Mouse (Mus musculus) myocyte (in vitro differentiated cells): ENCODE data around the gene Exoc3l. TPM values are rescaled to one million over a fixed set of nuclear protein-coding genes. Genes with fewer than 3 reads are reported as not detected.
A peak's percentile ranks its signal among the peaks of the same experiment; 100 is the strongest.

Experiments
- H3K27me3 ChIP-seq: one replicate; pipeline ENCODE4 v1.6.1; 2011; ENCODE audit not compliant: control insufficient read depth, insufficient read depth, insufficient read length
- H3K36me3 ChIP-seq: one replicate; pipeline ENCODE4 v1.6.1; 2011; ENCODE audit not compliant: control insufficient read depth, insufficient read depth
- H3K4me2 ChIP-seq: one replicate; pipeline ENCODE4 v1.6.1; 2011; ENCODE audit warnings: low read depth, control low read depth
- H3K4me3 ChIP-seq: one replicate; pipeline ENCODE4 v1.5.1; 2011; ENCODE audit warnings: mild to moderate bottlenecking, control low read depth, moderate library complexity
- H3K79me2 ChIP-seq: one replicate; pipeline ENCODE4 v1.6.1; 2011; ENCODE audit not compliant: control insufficient read depth, insufficient read depth
- H3ac ChIP-seq: one replicate; pipeline ENCODE4 v1.6.1; 2011; ENCODE audit not compliant: control insufficient read depth, insufficient read length
- CEBPB ChIP-seq: IDR thresholded peaks from 2 replicates; pipeline ENCODE4 v1.6.1; 2011; ENCODE audit warnings: mild to moderate bottlenecking, moderate library complexity; ENCODE audit not compliant: poor library complexity, insufficient read depth, severe bottlenecking
- E2F4 ChIP-seq: IDR thresholded peaks from one replicate; pipeline ENCODE4 v1.6.1; 2011; ENCODE audit warnings: mild to moderate bottlenecking, control low read depth, moderate library complexity; ENCODE audit not compliant: insufficient read depth
- MAX ChIP-seq: IDR thresholded peaks from one replicate; pipeline ENCODE4 v1.6.1; 2011; ENCODE audit warnings: low read depth, mild to moderate bottlenecking, control low read depth
- MYOD1 ChIP-seq, 3 experiments: IDR thresholded peaks; one replicate each; pipeline ENCODE4 v1.6.1; 2011; ENCODE audit warnings: control low read depth in 2 of 3, low read depth in 2 of 3, mild to moderate bottlenecking in 2 of 3, moderate library complexity in 1 of 3; ENCODE audit not compliant: insufficient read length in 2 of 3, control insufficient read depth in 1 of 3
- MYOG ChIP-seq, 3 experiments: IDR thresholded peaks; one replicate each; pipeline ENCODE4 v1.6.1; 2011; ENCODE audit warnings: control low read depth in 2 of 3, low read depth in 2 of 3, mild to moderate bottlenecking in 2 of 3; ENCODE audit not compliant: insufficient read length in 2 of 3, control insufficient read depth in 1 of 3, insufficient read depth in 1 of 3
- POLR2A ChIP-seq: IDR thresholded peaks from one replicate; pipeline ENCODE4 v1.6.1; 2011; ENCODE audit warnings: low read depth, mild to moderate bottlenecking, control low read depth, moderate library complexity; ENCODE audit not compliant: insufficient read length
- POLR2AphosphoS2 ChIP-seq: IDR thresholded peaks from one replicate; pipeline ENCODE4 v1.6.1; 2011; ENCODE audit warnings: low read depth, control low read depth; ENCODE audit not compliant: insufficient read length
- REST ChIP-seq: IDR thresholded peaks from one replicate; pipeline ENCODE4 v1.6.1; 2011; ENCODE audit warnings: mild to moderate bottlenecking, control low read depth, moderate library complexity; ENCODE audit not compliant: insufficient read depth, insufficient read length
- SRF ChIP-seq: IDR thresholded peaks from one replicate; pipeline ENCODE4 v1.6.1; 2011; ENCODE audit warnings: low read depth; ENCODE audit not compliant: control insufficient read depth, insufficient read length
- TCF12 ChIP-seq: IDR thresholded peaks from one replicate; pipeline ENCODE4 v1.6.1; 2011; ENCODE audit warnings: mild to moderate bottlenecking, control low read depth; ENCODE audit not compliant: poor library complexity, insufficient read depth, severe bottlenecking
- TCF3 ChIP-seq: IDR thresholded peaks from one replicate; pipeline ENCODE4 v1.6.1; 2011; ENCODE audit warnings: low read depth, control low read depth; ENCODE audit not compliant: insufficient read length
- USF1 ChIP-seq: IDR thresholded peaks from one replicate; pipeline ENCODE4 v1.6.1; 2011; ENCODE audit warnings: low read depth, mild to moderate bottlenecking, control low read depth, moderate library complexity
- polyA plus RNA-seq: library from polyadenylated mRNA; unstranded; fragments of >200 nt; fragmentation: generic; extraction: Trizol; gene quantifications from one replicate; pipeline ENCODE4 v1.2.1, GENCODE M21; 2012; ENCODE audit warnings: missing spikeins

Gene Exoc3l
- polyA plus RNA-seq, 1 experiment: 23.4 TPM

DNA sequence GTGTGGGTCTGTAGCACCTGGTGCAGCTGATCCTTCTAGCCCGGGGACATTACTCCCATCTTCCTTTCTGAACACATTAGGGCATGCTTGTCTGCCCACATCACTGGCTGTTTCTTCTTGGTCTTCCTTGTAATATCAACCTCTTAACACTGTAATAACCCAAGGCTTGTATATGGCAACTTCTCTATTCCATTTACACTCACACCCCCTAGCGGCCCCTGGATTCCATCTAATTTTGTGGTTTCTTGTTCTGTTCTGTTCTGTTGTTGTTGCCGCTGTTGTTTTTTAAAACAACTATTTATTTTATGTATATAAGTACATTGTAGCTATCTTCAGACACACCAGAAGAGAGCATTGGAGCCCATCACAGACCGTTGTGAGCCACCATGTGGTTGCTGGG, 9.0 kb downstream of the Exoc3l start:
- H3K36me3 ChIP-seq: peaks cover 1% of the 10 kb centered on the region
- H3K79me2 ChIP-seq: peaks cover 23% of the 10 kb centered on the region
- no peak overlapping the region for H3ac ChIP-seq
- TF ChIP-seq MYOG (IDR thresholded peaks at IDR 0.05; ENCODE audit: control insufficient read depth in 1 of 3, insufficient read depth in 1 of 3, insufficient read length in 2 of 3, low read depth in 2 of 3): no peak
- TF ChIP-seq TCF3: no peak
- TF ChIP-seq CEBPB: no peak
- TF ChIP-seq E2F4: no peak
- TF ChIP-seq USF1: no peak
- no peak for TF ChIP-seq REST
- no peak for TF ChIP-seq MYOD1 (IDR thresholded peaks at IDR 0.05; ENCODE audit: control insufficient read depth in 1 of 3, insufficient read length in 2 of 3, low read depth in 2 of 3)
- TF ChIP-seq SRF: no peak
- H3K27me3 ChIP-seq: no peaks in the 10 kb centered on the region
- peak overlapping the region; percentile 87 for H3K4me2 ChIP-seq
- no peak overlapping the region for H3K4me3 ChIP-seq

DNA sequence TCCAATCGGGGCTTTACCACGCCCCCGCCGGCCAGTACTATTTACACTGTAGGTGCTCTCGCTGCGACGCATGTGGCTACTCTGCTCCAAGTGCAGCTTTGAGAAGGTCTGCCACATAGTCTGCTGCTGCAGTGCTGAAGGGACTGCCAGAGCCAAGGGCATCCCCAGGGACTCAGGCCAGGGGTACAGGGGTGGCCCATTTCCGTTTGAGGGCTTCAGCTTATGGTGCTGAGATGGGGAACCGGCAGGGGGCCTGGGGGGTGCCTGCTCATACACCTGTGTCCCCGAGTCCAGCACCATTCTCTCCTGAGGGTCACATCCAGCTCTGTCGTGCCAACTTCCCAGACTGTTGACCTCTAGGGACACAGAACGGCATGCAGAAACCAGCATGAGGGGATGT, 10.4 kb downstream of the Exoc3l start:
- TF ChIP-seq SRF (no peak), POLR2AphosphoS2 (no peak), TCF12 (no peak), MAX (no peak), USF1 (no peak), TCF3 (no peak), MYOD1 (IDR thresholded peaks at IDR 0.05; ENCODE audit: control insufficient read depth in 1 of 3, insufficient read length in 2 of 3, low read depth in 2 of 3) (no peak), E2F4 (no peak), REST (no peak), MYOG (IDR thresholded peaks at IDR 0.05; ENCODE audit: control insufficient read depth in 1 of 3, insufficient read depth in 1 of 3, insufficient read length in 2 of 3, low read depth in 2 of 3) (no peak), POLR2A (no peak), CEBPB (no peak)
- Histone ChIP-seq H3K4me3 (no peak overlapping the region), H3K4me2 (no peak overlapping the region), H3K36me3 (peaks cover 4% of the 10 kb centered on the region), H3K27me3 (no peaks in the 10 kb centered on the region), H3ac (no peak overlapping the region), H3K79me2 (peaks cover 23% of the 10 kb centered on the region)

DNA sequence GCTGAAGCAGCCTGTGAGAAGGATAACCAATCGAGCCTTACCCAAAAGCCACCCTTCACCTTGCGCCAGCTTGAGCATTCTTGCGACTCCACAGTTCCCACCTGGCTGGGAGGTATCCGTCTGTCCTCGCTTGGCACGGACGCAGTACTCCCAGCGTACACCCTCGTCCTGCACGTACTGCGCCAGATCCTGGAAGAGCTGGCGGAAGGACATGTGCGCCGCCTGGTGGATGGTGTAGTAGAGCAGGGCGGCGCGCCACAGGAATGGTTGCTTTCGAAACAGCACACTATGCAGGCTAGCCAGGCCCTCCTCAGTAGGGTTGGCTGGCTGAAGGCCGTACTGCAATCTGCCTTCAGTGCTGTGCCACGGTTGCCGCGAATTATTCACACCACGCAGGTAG, 12.8 kb downstream of the Exoc3l start:
- Histone ChIP-seq H3K36me3 (peaks cover 4% of the 10 kb centered on the region), H3K79me2 (peaks cover 18% of the 10 kb centered on the region), H3ac (no peak overlapping the region), H3K4me3 (no peak overlapping the region), H3K27me3 (no peaks in the 10 kb centered on the region), H3K4me2 (no peak overlapping the region)
- peak; percentile 81 for TF ChIP-seq POLR2AphosphoS2
- no peak for TF ChIP-seq TCF12

DNA sequence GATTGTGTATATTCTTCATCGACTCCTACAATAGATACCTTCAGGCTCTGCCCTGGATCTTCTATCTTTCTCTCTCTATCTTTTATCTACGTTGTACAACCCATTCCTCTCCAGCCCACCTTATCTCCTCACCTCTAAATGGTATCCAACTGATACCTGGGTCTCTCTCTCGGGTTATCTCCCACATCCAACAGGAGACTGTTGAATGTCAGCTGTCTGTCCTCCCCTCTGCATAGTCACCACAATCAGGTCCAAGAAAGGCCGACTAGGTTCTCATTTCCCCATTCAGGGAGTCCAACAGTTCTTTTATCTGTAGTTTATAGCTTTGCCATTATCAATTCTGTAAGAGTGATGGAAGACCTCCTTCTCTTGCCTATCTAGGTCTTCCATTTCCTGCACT, 13.7 kb downstream of the Exoc3l start:
- Histone ChIP-seq H3ac (no peak overlapping the region), H3K4me3 (no peak overlapping the region), H3K27me3 (no peaks in the 10 kb centered on the region), H3K4me2 (no peak overlapping the region), H3K79me2 (peaks cover 10% of the 10 kb centered on the region), H3K36me3 (peaks cover 4% of the 10 kb centered on the region)
- TF ChIP-seq MYOG (IDR thresholded peaks at IDR 0.05; ENCODE audit: control insufficient read depth in 1 of 3, insufficient read depth in 1 of 3, insufficient read length in 2 of 3, low read depth in 2 of 3) (no peak), TCF12 (no peak), SRF (no peak), TCF3 (no peak), REST (no peak), MAX (no peak), MYOD1 (IDR thresholded peaks at IDR 0.05; ENCODE audit: control insufficient read depth in 1 of 3, insufficient read length in 2 of 3, low read depth in 2 of 3) (no peak), USF1 (no peak), POLR2A (no peak)

DNA sequence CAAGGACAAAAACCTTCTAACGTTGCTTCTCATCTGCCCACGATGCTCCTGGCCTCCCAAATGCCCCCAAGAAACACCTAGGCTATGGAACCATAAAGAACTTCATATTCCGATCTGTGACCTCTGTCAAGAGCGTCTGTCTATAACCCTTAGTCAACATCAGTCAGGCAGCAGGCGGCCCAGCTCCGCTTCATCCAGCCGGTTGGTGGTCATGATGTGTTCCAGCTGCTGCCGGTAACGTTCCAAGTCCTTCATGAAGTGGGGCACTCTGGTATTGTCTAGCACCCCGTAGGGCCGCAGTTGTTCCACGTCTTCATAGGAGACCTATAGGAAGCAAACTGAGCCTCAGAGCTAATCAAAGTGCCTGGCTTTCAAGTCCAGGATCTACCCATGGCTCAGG, 14.1 kb downstream of the Exoc3l start:
- TF ChIP-seq TCF3 (no peak), TCF12 (no peak), POLR2AphosphoS2 (peak; percentile 19), POLR2A (no peak)
- no peak overlapping the region for H3ac ChIP-seq

DNA sequence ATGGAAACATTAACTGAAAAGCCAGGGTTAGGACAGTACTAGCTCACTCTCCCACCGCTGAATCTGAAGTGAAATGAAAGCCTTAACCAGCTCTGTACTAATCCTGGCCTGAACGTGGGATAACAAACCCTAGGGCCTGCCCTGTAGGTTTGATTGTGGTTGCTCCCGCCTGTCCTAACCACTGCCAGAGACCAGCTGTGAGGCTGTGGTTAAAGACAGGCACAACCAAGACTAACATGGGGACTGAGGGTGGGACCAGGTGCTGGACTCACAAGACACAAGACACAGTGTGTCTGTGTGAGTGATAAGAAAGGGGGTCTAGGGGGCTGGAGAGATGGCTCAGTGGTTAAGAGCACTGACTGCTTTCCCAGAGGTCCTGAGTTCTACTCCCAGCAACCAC, 15.3 kb downstream of the Exoc3l start:
- Histone ChIP-seq H3K27me3 (no peaks in the 10 kb centered on the region), H3K4me3 (no peak overlapping the region)
- TF ChIP-seq E2F4 (no peak), MYOD1 (IDR thresholded peaks at IDR 0.05; ENCODE audit: control insufficient read depth in 1 of 3, insufficient read length in 2 of 3, low read depth in 2 of 3) (peak in 2 of 3 experiments; percentile 78), POLR2AphosphoS2 (no peak), MYOG (IDR thresholded peaks at IDR 0.05; ENCODE audit: control insufficient read depth in 1 of 3, insufficient read depth in 1 of 3, insufficient read length in 2 of 3, low read depth in 2 of 3) (peak; percentile 4 to 91 (median 72)), TCF3 (no peak), TCF12 (peak; percentile 37), USF1 (no peak), CEBPB (no peak), SRF (no peak), MAX (no peak), POLR2A (no peak)

More for the DNA sequence above, 14.1 kb downstream of the Exoc3l start:
- no peak overlapping the region for H3K4me2 ChIP-seq
- peaks cover 9% of the 10 kb centered on the region for H3K79me2 ChIP-seq
- H3K36me3 ChIP-seq: peaks cover 4% of the 10 kb centered on the region
- H3K4me3 ChIP-seq: no peak overlapping the region
- H3K27me3 ChIP-seq: no peaks in the 10 kb centered on the region

More for the DNA sequence above, 15.3 kb downstream of the Exoc3l start:
- peaks cover 4% of the 10 kb centered on the region for H3K36me3 ChIP-seq
- H3K79me2 ChIP-seq: no peaks in the 10 kb centered on the region
- H3K4me2 ChIP-seq: peak overlapping the region; percentile 18
- H3ac ChIP-seq: no peak overlapping the region
